In the genomic region with DNA sequence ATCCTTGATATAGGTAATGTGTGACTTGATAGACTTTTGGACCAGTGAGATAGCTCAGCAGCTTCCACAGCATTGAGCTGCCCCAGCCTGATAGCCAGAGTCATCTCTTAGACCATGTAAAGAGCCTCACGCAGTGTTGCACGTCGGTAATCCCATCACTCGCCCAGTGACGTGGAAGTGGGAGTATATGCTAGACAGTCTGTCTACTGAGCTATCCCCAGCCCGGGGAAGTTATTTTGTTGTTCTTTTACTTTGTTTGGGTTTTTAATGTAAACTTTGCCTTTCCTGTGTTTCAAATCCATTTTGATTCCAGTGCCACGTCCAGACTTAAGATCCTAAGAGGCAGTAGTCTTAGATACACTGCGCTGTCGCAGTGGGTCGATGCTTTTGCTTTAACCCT, we compare ENCODE assay signal across 23 mouse cellular contexts.
"Had no signal": no experiment of that assay in that cellular context is flagged by ENCODE, and none has a peak within 500 bp of the region (broad histone marks: within the 10 kb centered on the region; RNA-seq: fewer than 3 reads in every experiment).

No protein-coding gene starts in this region.

- ATAC-seq: hindbrain, postnatal 0 days; inflammation-experienced regulatory T-cells, adult 6 months; intestine, embryonic 16.5 days; liver, embryonic 12.5 days had no signal

- H3K27me3 ChIP-seq: limb, embryonic 13.5 days; liver, embryonic 12.5 days; liver, embryonic 15.5 days; megakaryocyte, embryonic 14.5 days; neural tube, embryonic 13.5 days; stomach, embryonic 15.5 days had no signal

- H3K4me2 ChIP-seq: limb, embryonic 13.5 days; liver, embryonic 12.5 days; liver, embryonic 15.5 days; neural tube, embryonic 13.5 days; stomach, embryonic 15.5 days had no signal

- H3K4me1 ChIP-seq: midbrain, embryonic 10.5 days; stomach, embryonic 15.5 days had no signal

- H3K27ac ChIP-seq: hindbrain, postnatal 0 days; kidney, postnatal 0 days; limb, embryonic 10.5 days; limb, embryonic 13.5 days; liver, embryonic 12.5 days; liver, embryonic 15.5 days; midbrain, embryonic 10.5 days; neural tube, embryonic 13.5 days; stomach, embryonic 15.5 days had no signal

- H3K9me3 ChIP-seq: limb, embryonic 10.5 days; limb, embryonic 13.5 days; liver, embryonic 12.5 days; liver, embryonic 15.5 days; megakaryocyte, embryonic 14.5 days; midbrain, embryonic 10.5 days; neural tube, embryonic 13.5 days; stomach, embryonic 15.5 days had no signal

- H3K9ac ChIP-seq: limb, embryonic 13.5 days; liver, embryonic 12.5 days; liver, embryonic 15.5 days; neural tube, embryonic 13.5 days; stomach, embryonic 15.5 days had no signal

- H3K36me3 ChIP-seq: liver, embryonic 15.5 days; neural tube, embryonic 13.5 days; stomach, embryonic 15.5 days had no signal

- DNase-seq: kidney, adult 18-20 months; kidney, postnatal 25 days; layer of hippocampus, adult 9-11 months; liver; midbrain, embryonic 14.5 days; retina, postnatal 1 day; right cerebral cortex, postnatal 25 days; spleen, adult 18-20 months; thymus, postnatal 25 days had no signal

- H3K4me3 ChIP-seq: layer of hippocampus, adult 2 months; limb, embryonic 10.5 days; limb, embryonic 13.5 days; liver, embryonic 12.5 days; liver, embryonic 15.5 days; megakaryocyte, embryonic 14.5 days; midbrain, embryonic 10.5 days; myocyte; neural tube, embryonic 13.5 days; stomach, embryonic 15.5 days had no signal
